Mouse (Mus musculus) kidney, postnatal 36 days (tissue): ENCODE measurements at regions not wholly inside any gene's neighbourhood (a gene's known extent, or its start where the extent isn't known, plus 50 kb on each side); places are given as distances from the start of the nearest gene placed in this dataset.
A peak's percentile ranks its signal among the peaks of the same experiment; 100 is the strongest.
"Not testable (repeated sequence)": the region's sequence is repeated elsewhere in the genome, so short reads cannot be mapped to it uniquely, and the experiment has no call there.

Experiments
- DNase-seq, 2 experiments: peaks; one replicate each; pipeline ENCODE4 v3.0.0; 2021 to 2022; ENCODE audit warnings: mixed read lengths in 2 of 2

- peak in 1 of 2 experiments; percentile 13 for DNase-seq
Observed at GRCm38 (mm10) chr5:148701859-148702258, 149.3 kb upstream of the Ubl3 start.

GRCm38 (mm10) chr5:148701001-148701400 lies 148.4 kb upstream of the Ubl3 start:
- no peak for DNase-seq

DNA sequence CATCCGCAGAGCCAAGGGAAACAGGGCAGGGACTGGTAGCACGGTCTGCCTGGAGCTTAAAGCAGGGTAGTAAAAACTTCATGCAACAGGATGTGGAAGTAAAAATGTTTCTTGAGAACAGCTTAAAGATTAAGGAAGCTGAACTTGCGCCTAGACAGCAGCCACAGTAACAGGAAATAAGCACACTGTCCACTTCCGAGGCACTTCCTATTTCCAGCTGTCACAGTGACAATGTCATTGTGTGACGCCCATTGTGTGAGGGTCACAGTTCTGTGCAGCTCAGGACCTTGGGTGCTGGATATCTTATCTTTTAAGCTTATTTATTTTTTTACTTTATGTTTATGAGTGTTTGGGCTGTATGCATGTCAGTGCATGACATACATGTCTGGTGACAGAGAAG lies 147.7 kb upstream of the Ubl3 start:
- peak in 1 of 2 experiments; percentile 20 for DNase-seq

- DNase-seq: peak in 1 of 2 experiments; percentile 11
Observed at GRCm38 (mm10) chr5:148697631-148698368, 145.2 kb upstream of the Ubl3 start.

DNA sequence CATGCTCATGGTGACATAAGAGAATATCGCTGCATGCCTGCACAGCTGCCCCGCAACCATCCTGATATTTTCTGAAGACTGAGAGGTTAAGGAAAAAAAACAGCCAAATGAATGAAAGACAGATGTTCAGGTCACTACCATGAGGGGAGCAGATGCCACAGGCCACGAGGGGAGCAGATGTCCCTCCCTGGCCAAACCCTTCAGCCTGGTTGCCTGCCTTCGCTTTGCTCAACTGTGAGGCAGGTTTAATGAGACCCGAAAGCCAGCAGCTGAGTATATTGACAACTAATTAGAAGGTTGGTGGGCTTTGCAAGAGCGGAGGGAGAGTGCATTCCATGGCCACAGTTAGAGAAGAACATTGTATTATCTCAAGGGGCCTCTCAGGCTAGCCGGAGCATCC lies 141.8 kb upstream of the Ubl3 start:
- DNase-seq: no peak

DNA sequence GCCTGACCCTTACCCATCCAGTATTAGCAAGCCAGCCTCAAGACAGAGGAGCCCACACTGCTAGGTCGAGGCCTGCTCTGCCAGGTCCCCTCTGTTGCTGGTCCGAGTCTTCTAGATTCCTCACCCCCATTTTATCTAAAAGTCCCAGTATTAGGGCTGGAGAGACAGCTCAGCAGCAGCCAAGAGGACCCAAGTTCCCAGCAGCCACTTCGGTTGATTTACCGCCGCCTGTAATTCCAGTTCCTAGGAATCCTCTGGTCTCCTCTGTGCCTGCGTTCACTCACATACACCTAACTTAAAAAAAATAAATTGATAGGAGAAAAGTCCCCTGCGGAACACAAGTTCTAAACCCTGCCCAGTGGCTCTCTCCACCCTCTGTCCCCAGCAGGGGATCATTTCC lies 138.9 kb upstream of the Ubl3 start:
- DNase-seq: peak in 1 of 2 experiments; percentile 14

- DNase-seq: no peak
Observed at GRCm38 (mm10) chr5:148690823-148691197, 138.2 kb upstream of the Ubl3 start.

DNA sequence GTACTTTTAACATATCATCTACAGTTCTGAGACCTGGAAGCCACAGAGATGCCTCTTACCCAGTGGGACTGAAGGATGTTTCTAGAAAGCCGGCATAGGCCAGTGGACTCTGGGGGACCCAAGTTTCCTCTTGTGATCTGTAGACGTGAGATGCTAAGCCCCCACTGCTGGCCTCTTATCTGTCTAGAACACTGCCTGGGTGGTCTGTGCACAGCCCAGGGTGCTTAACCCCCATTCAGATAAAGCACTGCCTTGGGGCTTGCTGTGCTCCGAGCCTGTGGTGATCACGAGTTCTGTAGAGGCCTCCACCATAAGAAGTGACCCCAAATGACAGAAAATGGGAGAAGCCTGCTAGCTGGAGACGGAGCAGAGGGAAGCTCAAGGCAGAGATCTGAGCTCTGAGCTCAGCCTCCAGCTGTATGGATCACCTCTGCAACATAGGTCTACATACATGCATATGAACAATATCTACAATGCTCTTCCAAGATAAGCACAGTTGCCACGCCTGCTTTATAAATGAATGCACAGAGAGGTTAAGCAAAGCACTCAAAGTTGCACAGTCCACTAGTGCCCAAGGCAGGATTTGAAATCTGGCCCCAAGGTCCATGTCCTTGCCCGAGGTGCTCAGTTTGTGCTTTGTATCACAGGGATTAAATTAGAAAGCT lies 137.7 kb upstream of the Ubl3 start:
- no peak for DNase-seq

- DNase-seq: no peak
Observed at GRCm38 (mm10) chr5:148689297-148689696, 136.7 kb upstream of the Ubl3 start.

DNA sequence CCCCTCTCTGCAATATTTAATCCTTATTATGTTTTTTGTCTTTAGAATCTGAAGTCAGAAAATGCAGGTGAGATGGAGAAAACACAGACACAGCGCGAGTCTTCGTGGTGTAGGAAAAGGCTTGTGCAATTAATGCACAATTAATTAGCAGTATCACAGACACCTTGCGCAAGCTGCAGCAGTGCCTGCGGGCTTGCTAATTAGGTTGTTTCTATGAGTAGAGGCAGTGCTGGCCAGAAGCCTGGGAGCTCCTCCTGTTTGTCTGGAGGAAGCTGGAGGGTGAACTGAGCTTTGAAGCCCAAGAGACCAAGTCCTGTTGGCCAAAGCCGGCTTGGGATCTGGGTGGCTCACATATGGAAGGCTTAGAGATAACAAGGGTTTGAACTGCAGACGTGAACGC lies 135.9 kb upstream of the Ubl3 start:
- DNase-seq: no peak

GRCm38 (mm10) chr5:148687827-148688226 lies 135.2 kb upstream of the Ubl3 start:
- DNase-seq: no peak

DNA sequence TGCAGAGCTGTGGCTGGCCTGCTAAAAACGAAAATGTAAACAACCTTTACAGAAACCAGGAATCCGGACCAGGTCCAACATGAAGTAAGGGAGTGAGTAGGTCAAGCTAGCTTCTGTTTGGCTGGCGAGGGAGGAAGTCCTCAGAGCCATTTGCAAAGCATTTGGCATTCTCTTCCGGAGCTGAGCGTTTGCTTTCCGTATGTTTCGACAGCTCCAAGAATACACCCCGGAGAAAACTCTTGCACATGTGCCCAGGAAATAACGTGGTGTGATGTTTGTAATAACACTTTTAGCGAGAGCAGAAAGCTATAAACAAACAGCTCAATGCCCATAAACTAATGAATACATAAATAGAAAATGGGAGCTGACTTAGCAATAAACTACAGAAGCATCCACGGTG lies 131.6 kb upstream of the Ubl3 start:
- DNase-seq: no peak

DNA sequence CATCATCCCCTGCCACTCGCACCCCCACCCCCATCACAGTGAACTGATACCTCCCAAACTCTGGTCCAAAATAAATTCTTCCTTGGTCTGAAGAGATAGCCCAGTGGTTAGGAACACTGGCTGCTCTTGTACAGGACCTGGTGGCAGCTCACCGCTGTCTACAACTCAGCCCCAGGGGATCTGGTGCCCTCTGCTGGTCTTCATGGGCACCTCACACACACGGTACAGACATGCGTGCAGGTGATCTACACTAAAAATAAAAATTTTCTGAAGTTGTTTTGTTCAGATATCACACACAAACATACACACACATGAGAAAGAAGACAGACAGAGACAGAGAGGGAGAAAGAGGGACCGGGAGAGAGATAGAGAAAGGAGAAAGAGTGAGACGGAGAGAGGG lies 130.0 kb upstream of the Ubl3 start:
- DNase-seq: no peak

DNA sequence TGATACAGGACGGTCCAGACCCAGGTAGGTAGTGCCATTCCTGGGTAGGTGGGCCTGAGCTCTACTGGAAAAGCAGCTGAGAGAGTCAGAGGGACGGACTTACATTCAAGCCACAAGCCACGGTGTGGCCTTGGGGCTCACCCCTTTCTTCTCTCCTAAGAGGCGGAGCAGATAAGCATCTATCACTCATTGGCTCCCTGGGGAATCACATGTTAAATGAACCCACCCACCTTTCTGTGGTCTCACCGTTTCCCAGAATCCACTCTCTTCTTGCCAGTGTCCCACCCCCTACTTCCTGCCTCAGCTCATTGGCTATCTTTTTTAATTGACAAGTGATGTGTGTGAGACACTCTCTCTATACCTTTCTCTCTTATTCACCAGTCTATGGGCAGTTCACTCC lies 127.8 kb upstream of the Ubl3 start:
- no peak for DNase-seq

- no peak for DNase-seq
Observed at GRCm38 (mm10) chr5:148679586-148679985, 127.0 kb upstream of the Ubl3 start.

- not testable (repeated sequence) for DNase-seq
Observed at GRCm38 (mm10) chr5:148678285-148678937, 125.8 kb upstream of the Ubl3 start.

GRCm38 (mm10) chr5:148674281-148674680 lies 121.7 kb upstream of the Ubl3 start:
- DNase-seq: no peak

DNA sequence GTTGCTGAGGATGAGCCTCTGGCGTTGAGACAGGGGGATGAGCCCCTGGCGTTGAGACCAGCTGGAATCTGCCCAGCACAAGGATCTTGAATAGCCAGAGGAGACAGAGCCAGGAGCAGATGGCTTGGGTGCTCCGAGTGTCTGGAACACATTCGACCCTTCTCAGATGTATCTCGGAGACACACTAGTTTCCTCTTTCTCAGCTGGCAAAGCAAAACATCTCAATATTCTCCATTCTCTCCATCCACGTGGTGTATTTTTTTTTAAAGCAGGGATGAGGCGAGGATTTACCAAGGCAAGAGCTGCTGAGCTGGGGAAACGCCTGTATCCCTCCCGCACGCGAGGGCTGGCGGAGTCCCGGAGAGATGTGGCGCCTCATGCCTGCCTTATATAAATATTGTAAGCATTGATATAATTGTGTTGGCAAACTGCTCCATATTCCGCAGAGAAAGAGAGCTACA lies 109.7 kb upstream of the Ubl3 start:
- no peak for DNase-seq

DNA sequence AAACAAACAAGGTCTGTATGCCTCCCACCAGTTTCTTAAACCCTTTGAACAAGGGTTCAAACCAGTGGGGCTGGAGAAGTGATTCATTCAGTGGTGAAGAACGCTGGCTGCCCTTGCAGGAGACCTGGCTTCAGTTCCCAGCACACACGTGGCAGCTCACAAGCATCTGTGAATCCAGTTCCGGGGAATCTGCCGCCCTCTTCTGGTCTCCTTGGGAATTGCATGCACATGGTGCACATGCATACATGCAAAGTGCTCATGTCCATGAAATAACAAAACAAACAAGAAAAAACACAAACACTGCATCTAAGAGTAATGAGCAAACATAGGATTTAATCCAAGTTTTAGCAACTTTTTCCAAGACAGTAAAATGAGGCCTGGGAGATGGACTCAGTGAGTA lies 108.5 kb upstream of the Ubl3 start:
- peak in 1 of 2 experiments; percentile 14 for DNase-seq

DNA sequence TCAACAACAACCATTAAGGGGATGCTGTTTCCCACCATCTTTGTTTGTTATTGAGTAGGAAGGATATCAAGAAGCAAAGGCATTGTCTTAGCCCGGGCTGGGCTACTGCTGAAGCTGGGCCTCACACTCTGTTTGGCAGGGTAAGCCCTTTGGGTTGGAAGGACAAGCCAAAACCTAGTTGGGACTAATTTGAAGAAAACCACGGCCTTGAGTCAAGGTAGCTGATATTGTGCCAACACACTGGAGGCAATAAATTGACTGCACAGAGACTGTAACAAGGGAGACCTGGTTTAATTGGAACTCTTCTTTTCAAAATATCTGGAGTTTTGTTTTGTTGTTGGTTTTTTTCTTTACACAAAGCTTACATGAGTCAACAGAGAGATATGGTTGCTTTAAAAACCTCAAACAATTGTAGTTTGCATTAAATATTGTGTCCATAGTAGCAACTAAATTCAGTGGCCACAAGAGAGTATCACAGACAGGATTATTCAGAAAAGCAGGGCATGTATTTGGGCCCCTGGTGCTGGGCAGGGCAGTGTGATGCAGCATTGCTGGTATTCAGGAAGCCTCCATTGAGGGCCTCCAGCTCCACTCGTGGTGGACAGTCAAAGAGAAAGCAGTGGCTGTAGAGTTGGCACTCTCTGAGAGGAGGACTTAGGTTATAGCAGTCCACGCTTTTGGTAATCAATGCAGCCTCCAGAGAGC lies 105.5 kb upstream of the Ubl3 start:
- no peak for DNase-seq

- DNase-seq: no peak
Observed at GRCm38 (mm10) chr5:148652525-148653243, 100.1 kb upstream of the Ubl3 start.

GRCm38 (mm10) chr5:148651736-148652135 lies 99.1 kb upstream of the Ubl3 start:
- no peak for DNase-seq

GRCm38 (mm10) chr5:148649573-148649972 lies 97.0 kb upstream of the Ubl3 start:
- DNase-seq: not testable (repeated sequence)
